Mouse (Mus musculus) megakaryocyte-erythroid progenitor cell, adult 5-6 weeks (primary cell): ENCODE measurements around the gene a. TPM values are rescaled to one million over a fixed set of nuclear protein-coding genes. Genes with fewer than 3 reads are reported as not detected.
"Not testable (repeated sequence)": the region's sequence is repeated elsewhere in the genome, so short reads cannot be mapped to it uniquely, and the experiment has no call there.

ENCODE experiments used
- ATAC-seq: replicated peaks from 2 replicates; pipeline ENCODE4 v1.8.0; 2016; ENCODE audit warnings: mild to moderate bottlenecking, inconsistent platforms; ENCODE audit not compliant: severe bottlenecking, poor library complexity, low FRiP score, low TSS enrichment
- total RNA-seq, 2 experiments: library from RNA; stranded (forward) in 1 of 2; stranded (reverse) in 1 of 2; fragments of 200-1000, 215-1000 nt in 1 of 2; fragments of >200 nt in 1 of 2; fragmentation: Nextera tagmentation in 1 of 2; gene quantifications; 2 replicates each; pipeline ENCODE4 v1.2.3; 2014 to 2017

a gene
- total RNA-seq, 2 experiments from 2014 or later: not detected

DNA sequence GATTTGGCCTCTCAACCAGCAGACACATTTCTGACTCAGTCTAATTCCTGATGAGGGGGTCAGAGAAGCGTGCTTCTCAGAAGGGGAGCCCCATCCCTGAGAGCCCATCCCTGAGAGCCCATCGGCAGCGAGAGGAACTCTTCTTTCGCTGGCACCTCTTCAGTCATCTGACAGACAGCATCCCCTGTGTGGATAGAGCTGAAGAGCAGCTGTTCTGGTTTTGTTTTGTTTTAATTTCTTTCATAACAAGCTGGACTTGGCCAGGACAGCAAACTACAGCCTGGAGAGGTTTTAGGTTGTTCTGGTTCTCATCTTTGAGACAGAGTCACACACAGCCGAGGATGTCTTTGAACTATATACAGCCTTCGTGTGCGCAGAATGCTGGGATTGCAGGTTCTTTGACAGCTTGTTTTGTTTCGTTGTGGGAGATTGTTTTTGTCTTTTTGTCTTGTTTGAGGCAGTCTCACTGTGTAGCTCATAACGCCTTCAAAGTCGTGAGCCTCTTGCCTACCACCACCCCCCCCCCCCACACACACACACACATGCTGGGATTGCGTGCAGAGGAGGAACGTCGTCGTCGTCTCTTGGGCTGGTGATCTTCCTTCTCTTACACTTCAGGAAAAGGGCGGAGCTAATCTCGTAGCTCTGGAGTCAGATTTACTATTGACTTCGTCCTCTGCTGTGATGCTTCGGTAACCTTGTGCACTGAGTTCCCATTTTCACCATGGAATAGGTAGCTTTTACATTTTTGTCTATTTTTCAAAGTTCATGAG lies 241.9 kb downstream of the a start:
- no peak for ATAC-seq

DNA sequence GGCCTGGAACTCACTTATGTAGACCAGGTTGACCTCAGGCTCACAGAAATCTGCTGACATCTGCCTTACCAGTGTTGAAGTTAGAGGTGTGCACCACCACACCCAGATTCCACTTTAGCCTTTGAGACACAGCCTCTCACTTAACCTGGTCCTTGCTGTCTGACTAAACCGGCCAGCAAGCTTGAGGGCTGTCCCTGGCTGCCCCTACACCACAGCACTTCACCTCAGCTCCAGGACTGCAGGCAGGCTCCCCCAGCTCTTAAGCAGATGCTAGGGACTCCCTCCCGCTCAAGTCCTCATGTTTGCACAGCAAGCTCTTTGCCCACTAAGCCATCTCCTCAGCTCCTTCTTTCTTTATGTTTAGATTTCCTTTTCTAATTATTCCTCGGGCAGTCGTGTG lies 248.8 kb downstream of the a start:
- ATAC-seq: no peak

- ATAC-seq: no peak
Measured at GRCm38 (mm10) chr2:155044542-155044941, 253.3 kb downstream of the a start.

DNA sequence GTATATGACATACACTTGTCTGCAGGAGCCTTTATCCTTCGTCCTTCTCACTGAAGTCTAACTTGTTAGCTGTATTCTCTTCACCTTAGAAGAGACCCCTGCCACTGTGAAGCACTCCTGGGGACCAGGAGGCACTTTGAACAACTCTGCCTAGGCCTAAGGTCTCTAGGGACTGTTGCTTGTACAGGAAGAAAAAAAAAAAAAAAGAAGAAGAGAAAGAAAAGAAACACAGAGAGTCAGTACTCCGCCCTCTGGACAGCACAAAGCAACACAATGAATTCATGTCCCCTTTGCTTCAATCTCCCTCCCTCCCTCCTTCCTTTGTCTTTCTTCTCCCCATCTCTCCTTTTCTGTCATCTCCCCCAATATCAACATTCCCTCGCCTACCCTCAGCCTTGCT lies 253.9 kb downstream of the a start:
- no peak for ATAC-seq

- ATAC-seq: no peak
Measured at GRCm38 (mm10) chr2:155046803-155047202, 255.6 kb downstream of the a start.

DNA sequence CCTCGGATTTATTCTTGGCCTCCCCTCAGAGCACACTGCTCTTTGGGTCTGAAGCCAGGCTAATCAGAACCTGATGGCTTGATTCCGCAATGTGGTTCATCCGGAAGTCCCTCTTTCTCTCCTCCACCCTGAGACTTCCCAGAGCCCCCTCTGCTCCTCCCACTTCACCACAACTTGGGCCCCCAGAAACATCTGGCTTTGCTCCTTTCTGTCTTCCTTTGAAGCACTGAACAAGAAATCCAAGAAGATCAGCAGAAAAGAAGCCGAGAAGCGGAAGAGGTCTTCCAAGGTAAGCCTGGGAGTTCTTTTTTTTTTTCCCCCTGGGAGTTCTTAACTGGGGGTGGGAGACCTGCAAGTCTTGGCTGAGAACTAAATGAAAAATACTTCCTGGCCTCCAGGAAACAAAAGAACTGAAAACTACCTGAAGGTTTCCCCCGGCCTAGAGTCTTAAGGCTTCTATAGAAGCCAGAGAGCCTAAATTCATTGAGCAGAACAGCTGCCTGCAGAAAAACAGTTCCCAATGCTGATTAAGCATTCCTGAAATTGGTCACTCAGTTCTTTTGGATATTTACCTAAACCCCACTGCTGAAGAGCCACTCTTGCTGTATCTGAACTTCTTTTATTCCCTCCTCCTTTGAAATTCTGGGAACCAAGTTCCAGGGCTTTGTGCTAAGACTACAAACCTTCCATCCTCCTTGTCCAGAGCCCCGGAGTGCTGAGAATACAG lies 256.4 kb downstream of the a start:
- ATAC-seq: no peak

GRCm38 (mm10) chr2:155050108-155050503 lies 258.9 kb downstream of the a start:
- no peak for ATAC-seq

GRCm38 (mm10) chr2:155050504-155051236 lies 259.5 kb downstream of the a start:
- peak; percentile 92 for ATAC-seq

GRCm38 (mm10) chr2:155051622-155052351 lies 260.6 kb downstream of the a start:
- ATAC-seq: no peak

DNA sequence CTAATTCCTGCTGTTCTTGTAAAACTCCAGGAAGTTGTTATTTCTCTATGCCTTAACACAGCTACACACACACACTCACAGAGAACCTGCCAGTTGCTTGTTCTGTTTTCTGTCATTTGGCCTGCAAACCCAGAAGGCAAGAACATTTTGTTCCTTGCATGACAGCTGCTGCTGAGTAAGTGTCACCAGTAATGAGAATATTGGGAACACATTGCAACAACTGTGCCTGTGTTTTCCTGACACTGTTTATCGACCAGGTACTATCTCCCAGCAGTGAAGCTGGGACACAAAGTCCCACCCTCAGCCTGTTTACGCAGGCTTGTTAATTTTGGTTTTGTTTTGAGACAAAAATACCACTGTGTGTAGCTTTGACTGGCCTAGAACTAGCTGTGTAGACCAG lies 261.5 kb downstream of the a start:
- no peak for ATAC-seq

GRCm38 (mm10) chr2:155053512-155053911 lies 262.3 kb downstream of the a start:
- ATAC-seq: not testable (repeated sequence)

DNA sequence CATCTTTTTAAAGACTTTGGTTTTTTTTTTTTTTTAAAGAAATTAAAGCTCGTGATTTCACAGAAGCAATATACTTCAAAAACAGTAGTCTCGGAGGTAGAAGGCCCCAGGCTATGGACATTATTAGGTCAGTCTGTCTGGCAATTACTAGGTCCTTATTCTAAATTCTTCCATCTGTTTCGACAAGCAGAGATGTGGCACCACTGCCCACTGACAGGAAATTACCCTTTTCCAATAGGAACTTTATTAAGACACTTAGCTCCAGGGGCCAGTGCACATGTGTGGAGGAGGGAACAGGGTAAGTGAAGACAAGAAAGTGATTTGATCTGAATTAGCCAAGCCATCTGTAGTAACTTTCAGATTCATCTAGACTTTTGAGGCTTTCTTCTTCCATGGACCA lies 263.5 kb downstream of the a start:
- ATAC-seq: no peak

DNA sequence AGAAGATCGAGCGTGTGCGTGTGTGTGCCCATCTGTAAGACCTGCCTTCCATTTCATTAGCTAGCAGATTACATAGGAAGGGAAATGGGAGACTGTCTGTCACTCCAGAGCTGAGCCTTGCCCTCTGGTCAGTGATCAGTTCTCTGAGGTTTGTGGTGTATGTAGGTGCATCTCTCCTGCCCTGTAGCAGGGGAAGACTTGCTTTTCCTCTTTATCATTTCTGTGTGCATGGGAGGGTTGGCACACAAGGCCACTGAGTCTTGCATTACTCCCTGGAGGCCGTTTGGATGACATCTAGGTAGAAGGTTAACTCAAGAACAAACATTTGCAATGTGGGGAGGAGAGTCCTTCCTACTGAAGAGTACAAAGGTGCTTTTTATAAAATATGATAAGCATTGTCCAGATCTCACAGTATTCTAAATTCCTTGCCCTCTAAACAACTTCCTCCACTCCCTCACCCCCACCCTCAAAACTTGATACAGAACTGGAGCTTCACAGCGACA lies 264.9 kb downstream of the a start:
- ATAC-seq: no peak

DNA sequence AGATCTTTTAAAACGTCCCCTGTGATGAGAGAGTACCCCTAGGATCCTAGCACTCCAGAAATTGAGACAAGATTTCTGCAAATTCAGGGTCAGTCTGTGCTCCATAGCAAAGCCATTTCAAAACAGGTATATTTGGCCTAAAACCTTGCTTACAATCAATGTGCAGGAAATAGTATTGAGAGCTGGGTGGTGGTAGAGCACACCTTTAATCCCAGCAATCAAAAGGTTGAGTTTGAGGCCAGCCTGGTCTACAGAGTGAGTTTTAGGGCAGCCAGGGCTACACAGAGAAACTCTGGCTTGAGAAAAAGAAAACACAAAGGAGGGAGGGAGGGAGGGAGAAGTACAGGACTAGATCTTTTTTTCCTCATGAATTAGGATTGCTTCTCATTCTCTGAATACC lies 266.2 kb downstream of the a start:
- ATAC-seq: no peak

GRCm38 (mm10) chr2:155071027-155071426 lies 279.8 kb downstream of the a start:
- no peak for ATAC-seq

DNA sequence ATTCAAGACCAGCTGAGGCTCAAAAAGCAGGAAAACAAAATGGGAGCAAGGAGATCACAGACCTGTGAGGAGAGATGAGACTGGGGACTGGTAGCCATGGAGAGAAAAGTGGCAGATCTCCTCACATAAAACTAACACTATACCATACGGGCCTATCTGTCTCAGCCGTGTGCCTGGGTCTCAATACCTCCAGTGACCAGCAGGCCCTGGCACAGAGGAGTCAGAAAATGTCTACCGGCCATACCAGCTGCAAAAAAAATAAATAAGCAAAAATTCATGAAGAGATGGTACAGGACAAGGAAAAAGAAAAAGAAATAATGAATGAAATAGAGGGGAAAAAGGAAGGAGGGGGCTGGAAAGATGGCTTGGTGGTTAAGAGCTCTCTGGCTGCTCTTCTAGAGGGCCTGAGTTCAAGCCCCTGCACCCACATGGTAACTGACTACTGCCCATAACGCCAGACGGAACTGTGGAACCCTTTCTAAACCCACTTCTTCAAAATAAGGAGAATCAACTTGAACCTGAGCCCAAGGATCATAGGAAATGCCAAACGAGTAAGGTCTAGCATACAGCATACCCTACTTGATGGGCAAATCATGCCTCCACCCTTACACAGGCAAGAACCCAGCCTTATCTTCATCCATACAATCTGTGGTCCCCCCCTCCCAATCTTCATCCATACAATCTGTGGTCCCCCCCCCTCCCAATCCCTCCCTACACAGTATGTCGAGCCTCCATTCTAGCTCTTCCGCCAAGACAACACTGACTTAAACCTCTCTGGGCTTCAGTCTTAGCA lies 281.3 kb downstream of the a start:
- ATAC-seq: no peak

DNA sequence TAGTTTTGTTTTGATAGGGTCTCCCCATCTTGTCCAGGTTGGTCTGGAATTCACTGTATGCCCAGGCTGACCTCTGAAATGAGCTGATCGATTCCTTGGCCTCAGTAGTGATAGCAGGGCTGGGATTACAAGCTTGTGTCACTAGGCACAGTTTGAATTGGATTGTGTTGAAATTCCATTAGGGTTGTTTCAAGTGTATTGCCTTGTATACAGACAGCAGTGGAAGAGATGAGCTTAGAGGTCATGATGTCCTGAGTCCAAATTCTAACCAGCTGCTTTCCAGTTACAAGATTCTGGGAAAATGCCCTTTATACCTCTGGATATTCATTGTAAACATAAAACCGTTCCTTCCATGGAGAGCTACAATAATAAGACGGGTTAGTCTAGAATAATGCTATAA lies 282.1 kb downstream of the a start:
- ATAC-seq: no peak

DNA sequence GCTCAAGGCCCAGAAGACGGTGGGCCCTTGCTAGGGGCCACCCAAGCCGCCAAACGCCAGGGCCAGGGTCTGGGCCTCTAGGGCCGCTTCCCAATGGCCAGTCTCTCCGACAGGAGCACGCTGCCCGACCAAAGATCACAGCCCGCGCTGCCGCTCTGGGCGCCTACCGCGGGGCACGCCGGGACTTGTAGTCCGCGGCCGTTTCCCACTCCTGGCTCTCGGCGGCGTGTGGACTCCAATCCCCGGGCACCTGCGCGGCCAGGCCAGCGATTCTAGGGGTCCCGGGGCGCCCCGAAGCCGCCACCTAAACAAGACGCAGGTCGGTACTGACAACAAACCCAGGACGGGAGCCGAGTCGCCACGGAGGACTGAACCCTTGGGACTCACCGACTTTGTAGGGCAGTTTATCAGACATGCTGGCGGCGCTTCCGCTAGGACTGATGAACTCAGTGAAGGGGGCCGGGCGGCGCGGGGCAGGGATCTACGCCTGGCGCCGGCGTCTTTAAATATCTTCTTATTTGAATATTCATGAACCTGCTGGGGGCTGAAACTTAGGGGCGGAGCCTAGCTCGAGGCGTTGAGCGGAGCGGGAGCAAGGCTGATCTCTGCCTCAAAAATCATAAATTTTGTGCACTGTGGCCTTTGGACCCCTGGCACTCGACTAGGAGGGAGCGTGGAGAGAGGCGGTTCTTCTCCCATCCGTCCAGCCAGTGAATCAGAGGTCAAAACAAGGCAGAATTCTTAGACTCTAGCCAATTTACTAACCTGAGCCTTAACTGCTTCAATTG lies 283.0 kb downstream of the a start, which contains the start of gene Ahcy:
Ahcy (minus strand) TSS at position 520 of the 788 bp plus-strand sequence.
- peak; percentile 93 for ATAC-seq
